Mouse (Mus musculus) liver, embryonic 14.5 days (tissue): Measurements from ENCODE around the gene Mcoln2. TPM values are rescaled to one million over a fixed set of nuclear protein-coding genes. Genes with fewer than 3 reads are reported as not detected.

Source experiments
- ATAC-seq: fragments of 200-750 bp; cut with Nextera tagmentation; 2 replicates; pipeline ENCODE4 v1.8.0; 2017; ENCODE audit warnings: moderate number of reproducible peaks, mild to moderate bottlenecking, moderate library complexity; ENCODE audit not compliant: insufficient read depth
- DNase-seq, 3 experiments: peaks; one replicate each; pipeline ENCODE4 v3.0.0-alpha.2; 2012 to 2013; ENCODE audit warnings: low read depth in 3 of 3, low spot score in 3 of 3
- H3K27ac ChIP-seq: fragments of 300-500 bp; sonication (generic); 2 replicates; pipeline ENCODE4 v1.5.1; 2014; ENCODE audit warnings: moderate library complexity, mild to moderate bottlenecking, control low read depth, inconsistent platforms
- H3K27me3 ChIP-seq: fragments of 300-500 bp; sonication (generic); 2 replicates; pipeline ENCODE4 v1.6.1; 2014; ENCODE audit warnings: mild to moderate bottlenecking, low read length, moderate library complexity; ENCODE audit not compliant: control insufficient read depth, insufficient read depth
- H3K36me3 ChIP-seq: fragments of 300-500 bp; sonication (generic); replicated peaks from 2 replicates; pipeline ENCODE4 v1.6.1; 2014; ENCODE audit warnings: low read depth; ENCODE audit not compliant: control insufficient read depth, insufficient read depth
- H3K4me1 ChIP-seq, 2 experiments: fragments of 200-500 bp in 1 of 2; fragments of 300-500 bp in 1 of 2; sonication (generic) in 1 of 2; replicated peaks; 2 replicates each; pipeline ENCODE4 v1.6.1; 2012 to 2014; ENCODE audit warnings: antibody characterized with exemption in 1 of 2, inconsistent platforms in 1 of 2, low read length in 1 of 2; ENCODE audit not compliant: control insufficient read depth in 2 of 2, insufficient read depth in 2 of 2
- H3K4me2 ChIP-seq: fragments of 300-500 bp; sonication (generic); 2 replicates; pipeline ENCODE4 v1.6.1; 2014; ENCODE audit warnings: low read depth, mild to moderate bottlenecking, control low read depth, moderate library complexity
- H3K4me3 ChIP-seq, 2 experiments: fragments of 200-500 bp in 1 of 2; fragments of 300-500 bp in 1 of 2; sonication (generic) in 1 of 2; 2 replicates each; pipeline ENCODE4 v1.5.1; 2012 to 2014; ENCODE audit warnings: low read depth in 2 of 2, low read length in 2 of 2, mild to moderate bottlenecking in 2 of 2, control low read depth in 1 of 2, inconsistent platforms in 1 of 2, moderate library complexity in 1 of 2; ENCODE audit not compliant: insufficient read depth in 1 of 2
- H3K9ac ChIP-seq: fragments of 300-500 bp; sonication (generic); replicated peaks from 2 replicates; pipeline ENCODE4 v1.6.1; 2014; ENCODE audit warnings: mild to moderate bottlenecking, control low read depth, moderate library complexity
- H3K9me3 ChIP-seq: fragments of 300-500 bp; sonication (generic); 2 replicates; pipeline ENCODE4 v1.6.1; 2016; ENCODE audit warnings: low read length, mixed read lengths; ENCODE audit not compliant: control insufficient read depth
- CTCF ChIP-seq: IDR thresholded peaks from 2 replicates; pipeline ENCODE4 v1.5.1; 2016; ENCODE audit warnings: antibody characterized with exemption, low read depth, control low read depth
- EP300 ChIP-seq: IDR thresholded peaks from 2 replicates; pipeline ENCODE4 v1.6.1; 2016; ENCODE audit warnings: antibody characterized with exemption, low read depth
- WGBS: fragments of 180-500 bp; shearing (Covaris S2); extraction: QIAGEN DNeasy Blood & Tissue Kit; methylation state at CpG from one replicate; pipeline ENCODE4 v1.1.7; 2014; ENCODE audit not compliant: insufficient replicate concordance; 5-methylcytosine and 5-hydroxymethylcytosine counted together
- polyA plus RNA-seq, 2 experiments: library from polyadenylated mRNA; depleted of rRNA in 1 of 2; stranded (reverse) in 1 of 2; unstranded in 1 of 2; fragments of >200 nt; fragmentation: Nextera tagmentation in 1 of 2; extraction: Ambion mirVana in 1 of 2; gene quantifications; 2 replicates each; pipeline versions ENCODE4 v1.2.1 to v1.2.3; 2012 to 2014

Mcoln2 gene
- polyA plus RNA-seq, 2 experiments = 5.5 to 5.9 TPM

DNA sequence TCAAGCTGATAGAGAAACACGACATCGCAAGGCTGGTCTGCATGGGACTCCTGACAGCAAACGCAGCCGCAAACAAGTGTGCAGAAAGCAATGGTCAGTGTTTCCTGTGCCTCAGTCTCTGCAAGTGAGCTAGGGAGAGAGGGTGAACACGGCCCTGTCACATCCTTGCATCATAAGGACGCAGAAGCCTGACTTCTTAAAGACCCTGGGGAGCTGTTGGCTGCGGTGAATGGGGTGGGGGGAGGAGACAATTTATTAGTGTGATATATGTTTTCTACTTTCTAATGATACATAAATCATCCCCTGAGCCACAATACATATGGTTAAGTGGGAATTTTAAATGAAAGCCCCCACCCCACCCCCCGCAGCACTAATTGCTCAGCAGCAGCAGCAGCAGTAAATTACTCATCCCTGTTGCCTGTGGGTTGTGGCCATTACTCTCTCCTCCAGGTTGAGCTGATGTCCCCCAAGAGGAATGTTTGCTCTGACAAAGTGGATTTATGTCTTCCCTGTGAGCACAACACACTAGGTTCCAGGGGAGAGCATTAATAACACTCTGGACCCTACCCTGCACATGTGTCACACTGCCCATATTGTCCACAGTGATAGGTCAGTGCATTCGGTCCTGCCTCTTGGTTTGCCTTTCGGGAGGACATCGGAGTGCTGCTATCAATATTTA, 49.3 kb downstream of the Mcoln2 start:
- H3K27ac ChIP-seq = no peak overlapping the region
- DNase-seq = no peak
- WGBS = 67% methylated on average over 11 of the region's 11 CpGs
- no peak overlapping the region for H3K9ac ChIP-seq
- H3K36me3 ChIP-seq = no peaks in the 10 kb centered on the region
- no peaks in the 10 kb centered on the region for H3K9me3 ChIP-seq
- H3K4me3 ChIP-seq = no peak overlapping the region
- H3K4me1 ChIP-seq = no peaks in the 10 kb centered on the region
- ATAC-seq = no peak
- no peaks in the 10 kb centered on the region; the same call in 1 of the 2 replicates for H3K27me3 ChIP-seq
- no peak overlapping the region for H3K4me2 ChIP-seq
- TF ChIP-seq CTCF (no peak), EP300 (no peak)

DNA sequence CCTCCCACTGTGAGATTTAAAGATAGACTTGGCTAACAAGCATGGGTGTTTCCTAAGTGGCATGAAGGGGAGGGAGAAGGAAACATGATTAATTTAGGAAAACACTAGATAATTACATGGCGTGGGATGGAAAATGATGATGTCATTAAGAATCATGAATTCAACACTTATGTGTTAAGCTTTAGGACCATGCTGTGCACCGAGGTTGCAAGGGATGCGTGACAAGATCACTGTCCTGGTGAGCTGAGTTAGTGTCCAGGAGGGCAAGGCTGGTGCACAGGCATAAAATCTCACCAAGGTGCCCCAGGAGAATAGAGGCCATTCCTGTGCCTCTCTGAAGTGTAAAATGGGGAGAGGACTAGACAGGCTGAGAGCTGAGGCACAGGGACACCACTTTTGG, 49.9 kb downstream of the Mcoln2 start:
- H3K9me3 ChIP-seq = no peaks in the 10 kb centered on the region
- H3K27ac ChIP-seq = no peak overlapping the region
- DNase-seq = no peak
- WGBS = 66% methylated on average over 3 of the region's 3 CpGs
- H3K27me3 ChIP-seq = no peaks in the 10 kb centered on the region; the same call in 1 of the 2 replicates
- no peak for TF ChIP-seq CTCF
- TF ChIP-seq EP300 = no peak
- no peak overlapping the region for H3K4me2 ChIP-seq
- no peak overlapping the region for H3K9ac ChIP-seq
- no peaks in the 10 kb centered on the region for H3K36me3 ChIP-seq
- no peaks in the 10 kb centered on the region for H3K4me1 ChIP-seq
- no peak for ATAC-seq
- no peak overlapping the region for H3K4me3 ChIP-seq

DNA sequence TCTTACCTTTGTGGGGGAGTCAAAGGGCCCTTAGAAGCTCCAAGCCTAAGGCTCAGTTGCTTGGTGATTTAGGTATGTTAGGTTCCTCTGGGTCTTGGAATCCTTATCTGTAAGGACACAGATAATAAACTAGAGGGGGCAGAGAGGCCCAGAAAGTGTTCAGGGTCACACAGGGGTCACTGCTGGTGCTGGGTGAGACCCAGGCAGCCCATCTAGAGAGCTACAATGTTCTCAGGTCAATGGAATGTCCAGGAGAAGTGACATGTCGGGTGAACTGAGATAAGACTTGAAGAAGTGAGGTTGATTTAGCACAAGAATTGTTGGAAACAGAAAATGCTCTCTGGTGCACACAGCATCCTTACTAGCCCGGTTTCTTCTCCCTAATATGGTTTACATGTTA, 54.7 kb downstream of the Mcoln2 start:
- H3K9me3 ChIP-seq = no peaks in the 10 kb centered on the region
- H3K4me1 ChIP-seq = no peaks in the 10 kb centered on the region
- H3K4me2 ChIP-seq = no peak overlapping the region
- 18% methylated on average over 2 of the region's 2 CpGs for WGBS
- DNase-seq (no peak), ATAC-seq (no peak)
- no peaks in the 10 kb centered on the region; the same call in 1 of the 2 replicates for H3K27me3 ChIP-seq
- no peak overlapping the region for H3K9ac ChIP-seq
- H3K27ac ChIP-seq = no peak overlapping the region
- no peak overlapping the region for H3K4me3 ChIP-seq
- TF ChIP-seq CTCF (no peak), EP300 (no peak)
- no peaks in the 10 kb centered on the region for H3K36me3 ChIP-seq

DNA sequence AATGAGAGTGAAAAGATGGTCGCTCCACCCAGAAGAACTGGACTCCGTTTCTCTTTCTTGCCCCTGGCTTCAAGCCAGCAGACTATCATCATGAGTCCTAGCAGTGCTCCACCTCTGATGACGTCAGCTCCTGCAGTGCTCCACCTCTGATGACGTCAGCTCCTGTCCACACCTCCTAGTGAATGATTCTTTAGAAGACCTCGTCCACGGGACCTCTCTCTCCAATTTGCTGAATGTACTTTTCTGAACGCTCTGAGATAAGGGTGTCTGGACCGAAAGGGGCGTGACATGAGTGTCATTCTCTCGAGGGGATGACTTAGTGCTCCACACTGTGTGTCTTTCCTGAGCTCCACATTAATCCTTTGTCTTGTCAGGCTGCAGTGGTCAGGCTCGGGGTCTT, 55.7 kb downstream of the Mcoln2 start:
- Histone ChIP-seq H3K4me3 (no peak overlapping the region), H3K4me1 (no peaks in the 10 kb centered on the region), H3K4me2 (no peak overlapping the region), H3K27ac (no peak overlapping the region), H3K36me3 (no peaks in the 10 kb centered on the region), H3K9me3 (no peaks in the 10 kb centered on the region), H3K27me3 (no peaks in the 10 kb centered on the region; the same call in 1 of the 2 replicates), H3K9ac (no peak overlapping the region)
- no peak for DNase-seq
- ATAC-seq = no peak
- 41% methylated on average over 11 of the region's 11 CpGs for WGBS
- TF ChIP-seq EP300 (no peak), CTCF (no peak)

DNA sequence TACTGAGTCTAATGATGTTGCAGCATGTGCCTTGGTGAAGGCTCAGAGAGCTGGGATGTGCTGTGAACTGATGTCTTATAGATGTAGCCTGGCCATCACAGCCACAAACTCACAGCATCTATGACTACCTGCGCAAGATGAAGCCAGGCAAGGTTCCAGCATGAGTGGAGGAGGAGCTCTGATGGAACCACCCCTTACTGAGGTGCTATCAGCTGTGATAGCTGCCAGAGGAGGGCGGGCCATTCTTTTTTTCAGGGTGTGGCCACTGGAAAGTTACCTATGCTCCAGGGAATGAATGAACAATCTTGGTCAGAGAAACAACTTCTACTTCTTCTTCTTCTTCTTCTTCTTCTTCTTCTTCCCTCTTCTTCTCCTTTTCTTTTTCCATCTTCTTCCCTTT, 57.0 kb downstream of the Mcoln2 start:
- Histone ChIP-seq H3K4me2 (no peak overlapping the region), H3K4me1 (no peaks in the 10 kb centered on the region), H3K9me3 (no peaks in the 10 kb centered on the region), H3K27ac (no peak overlapping the region), H3K27me3 (no peaks in the 10 kb centered on the region; the same call in 1 of the 2 replicates), H3K9ac (no peak overlapping the region), H3K36me3 (no peaks in the 10 kb centered on the region), H3K4me3 (no peak overlapping the region)
- WGBS = 52% methylated on average over 2 of the region's 2 CpGs
- TF ChIP-seq EP300 (no peak), CTCF (no peak)
- no peak for ATAC-seq
- no peak for DNase-seq
